Mouse (Mus musculus) neural tube, embryonic 12.5 days (tissue): ENCODE results near the gene Phf21a. TPM values are rescaled to one million over a fixed set of nuclear protein-coding genes. Genes with fewer than 3 reads are reported as not detected.

ENCODE experiments used
- ATAC-seq: fragments of 200-750 bp; cut with Nextera tagmentation; 2 replicates; pipeline ENCODE4 v1.8.0; 2017; ENCODE audit warnings: low read depth, mild to moderate bottlenecking, moderate TSS enrichment, moderate library complexity; ENCODE audit not compliant: low FRiP score
- H3K27ac ChIP-seq: fragments of 300-500 bp; sonication (generic); 2 replicates; pipeline ENCODE4 v1.5.1; 2016
- H3K27me3 ChIP-seq: fragments of 300-500 bp; sonication (generic); replicated peaks from 2 replicates; pipeline ENCODE4 v1.6.1; 2016; ENCODE audit warnings: mild to moderate bottlenecking
- H3K36me3 ChIP-seq: fragments of 300-500 bp; sonication (generic); 2 replicates; pipeline ENCODE4 v1.6.1; 2016; ENCODE audit warnings: mild to moderate bottlenecking
- H3K4me1 ChIP-seq: fragments of 300-500 bp; sonication (generic); 2 replicates; pipeline ENCODE4 v1.6.1; 2016
- H3K4me2 ChIP-seq: fragments of 300-500 bp; sonication (generic); replicated peaks from 2 replicates; pipeline ENCODE4 v1.6.1; 2016; ENCODE audit warnings: mild to moderate bottlenecking
- H3K4me3 ChIP-seq: fragments of 300-500 bp; sonication (generic); 2 replicates; pipeline ENCODE4 v1.5.1; 2016
- H3K9ac ChIP-seq: fragments of 300-500 bp; sonication (generic); 2 replicates; pipeline ENCODE4 v1.6.1; 2016; ENCODE audit warnings: mild to moderate bottlenecking
- H3K9me3 ChIP-seq: fragments of 300-500 bp; sonication (generic); 2 replicates; pipeline ENCODE4 v1.6.1; 2016; ENCODE audit warnings: mild to moderate bottlenecking
- WGBS: fragments of 180-500 bp; shearing (Covaris S2); methylation state at CpG from one replicate; pipeline ENCODE4 v1.1.7; 2016; 5-methylcytosine and 5-hydroxymethylcytosine counted together
- polyA plus RNA-seq: library from polyadenylated mRNA; unstranded; fragments of >200 nt; fragmentation: Nextera tagmentation; extraction: Ambion mirVana; gene quantifications from 2 replicates; pipeline ENCODE4 v1.2.1, GENCODE M21; 2016

The Phf21a gene
- polyA plus RNA-seq, 1 experiment from 2014 or later = 38.4 TPM

GRCm38 (mm10) chr2:92256141-92256540 lies 163.2 kb downstream of the Phf21a start:
- no peak for ATAC-seq

DNA sequence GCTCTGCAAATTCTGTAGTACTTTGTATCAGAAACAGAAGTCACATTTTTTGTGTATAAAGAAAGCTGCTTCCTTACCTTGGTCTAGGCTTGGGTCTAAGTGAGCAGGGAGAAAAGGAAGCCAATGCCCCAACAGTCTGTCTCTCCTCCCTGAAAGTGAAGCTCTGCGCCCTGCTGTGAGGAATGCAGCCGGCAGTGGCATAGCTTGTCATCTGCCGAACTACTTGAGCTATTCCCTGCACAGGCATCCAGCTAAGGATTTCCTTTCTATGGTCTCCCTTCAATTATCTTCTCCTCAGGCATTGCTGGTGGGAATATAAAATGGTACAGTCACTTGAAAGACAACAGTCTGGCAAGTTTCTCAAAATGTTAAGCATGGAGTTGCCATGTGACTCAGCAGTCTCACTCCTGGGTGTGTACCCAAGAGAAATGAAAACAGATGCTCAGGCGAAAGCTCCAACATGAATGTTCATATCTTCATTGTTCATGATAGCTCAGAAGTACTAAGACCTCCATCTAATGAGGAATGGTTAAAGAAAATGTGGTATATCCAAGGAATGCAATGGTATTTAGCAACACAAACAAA lies 164.5 kb downstream of the Phf21a start:
- Histone ChIP-seq H3K4me1 (no peaks in the 10 kb centered on the region), H3K27ac (no peak overlapping the region), H3K36me3 (peaks cover 12% of the 10 kb centered on the region), H3K4me2 (no peak overlapping the region), H3K4me3 (no peak overlapping the region), H3K9ac (no peak overlapping the region), H3K27me3 (no peaks in the 10 kb centered on the region), H3K9me3 (no peaks in the 10 kb centered on the region)
- WGBS = 57% methylated on average over 4 of the region's 4 CpGs
- no peak for ATAC-seq

More at GRCm38 (mm10) chr2:92256141-92256540, 163.2 kb downstream of the Phf21a start:
- Histone ChIP-seq H3K4me2 (no peak overlapping the region), H3K27me3 (no peaks in the 10 kb centered on the region), H3K4me1 (no peaks in the 10 kb centered on the region), H3K36me3 (peaks cover 12% of the 10 kb centered on the region), H3K27ac (no peak overlapping the region), H3K4me3 (no peak overlapping the region), H3K9ac (no peak overlapping the region), H3K9me3 (no peaks in the 10 kb centered on the region)
- 75% methylated on average over 7 of the region's 7 CpGs for WGBS

- Histone ChIP-seq H3K27me3 (no peaks in the 10 kb centered on the region), H3K4me3 (no peak overlapping the region), H3K9me3 (no peaks in the 10 kb centered on the region), H3K36me3 (peaks cover 12% of the 10 kb centered on the region), H3K27ac (no peak overlapping the region), H3K4me2 (no peak overlapping the region), H3K9ac (no peak overlapping the region), H3K4me1 (no peaks in the 10 kb centered on the region)
- ATAC-seq = no peak
- 96% methylated on average over 2 of the region's 2 CpGs for WGBS
Observed at GRCm38 (mm10) chr2:92259924-92260323, 167.0 kb downstream of the Phf21a start.

DNA sequence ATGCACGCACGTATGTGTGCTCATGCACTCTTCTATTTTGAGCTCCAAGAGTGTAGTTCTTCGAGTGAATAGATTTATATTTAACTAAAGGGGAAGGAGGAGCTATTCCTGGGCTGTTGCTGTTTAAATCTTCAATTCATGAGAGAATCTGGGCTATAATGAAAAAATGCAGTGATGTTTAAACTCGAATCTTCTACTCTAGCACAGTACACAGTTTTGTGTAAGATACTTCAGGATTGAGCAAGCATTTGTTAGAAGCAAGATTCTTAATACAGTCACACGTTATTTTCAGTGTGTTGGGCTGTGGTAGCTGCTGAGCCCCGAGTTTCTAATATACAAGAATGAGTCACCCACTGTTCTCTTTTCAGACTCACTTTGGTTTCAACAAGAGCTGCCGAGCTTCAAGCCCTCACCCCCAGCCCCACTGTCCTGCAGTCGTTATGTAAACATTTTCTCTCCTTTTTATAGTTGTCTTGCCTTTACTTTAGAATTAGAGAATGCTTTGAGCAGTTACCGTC lies 173.2 kb downstream of the Phf21a start:
- Histone ChIP-seq H3K27ac (no peak overlapping the region), H3K36me3 (peaks cover 6% of the 10 kb centered on the region; the same call in 1 of the 2 replicates), H3K9me3 (no peaks in the 10 kb centered on the region), H3K9ac (no peak overlapping the region), H3K4me2 (no peak overlapping the region), H3K4me1 (no peaks in the 10 kb centered on the region), H3K27me3 (no peaks in the 10 kb centered on the region), H3K4me3 (no peak overlapping the region)
- WGBS = 83% methylated on average over 9 of the region's 9 CpGs
- no peak for ATAC-seq

DNA sequence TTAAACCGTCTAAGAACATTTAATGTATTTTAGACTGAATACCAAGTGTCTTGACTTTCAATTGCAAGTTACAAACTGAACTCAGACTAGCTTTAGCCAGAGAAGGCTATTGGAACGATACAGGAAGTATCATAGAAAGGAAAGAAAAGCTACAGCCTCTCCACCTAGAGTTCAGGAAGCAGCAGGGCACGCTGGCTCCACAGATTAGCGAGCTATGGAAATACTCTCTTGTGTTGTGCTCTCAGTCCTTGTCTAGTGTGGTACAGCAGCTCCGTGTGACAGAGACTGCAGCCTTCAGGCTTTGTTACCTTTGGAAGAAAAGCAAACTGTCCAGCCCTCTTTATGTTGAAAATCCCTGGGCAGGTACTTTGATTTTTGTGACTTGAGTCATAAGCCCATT lies 176.3 kb downstream of the Phf21a start:
- no peaks in the 10 kb centered on the region for H3K27me3 ChIP-seq
- ATAC-seq = no peak
- H3K36me3 ChIP-seq = peaks cover 6% of the 10 kb centered on the region; the same call in 1 of the 2 replicates
- no peak overlapping the region for H3K9ac ChIP-seq
- H3K27ac ChIP-seq = no peak overlapping the region
- WGBS = 90% methylated on average over 5 of the region's 5 CpGs
- no peak overlapping the region for H3K4me3 ChIP-seq
- no peaks in the 10 kb centered on the region for H3K9me3 ChIP-seq
- H3K4me1 ChIP-seq = no peaks in the 10 kb centered on the region
- no peak overlapping the region for H3K4me2 ChIP-seq

DNA sequence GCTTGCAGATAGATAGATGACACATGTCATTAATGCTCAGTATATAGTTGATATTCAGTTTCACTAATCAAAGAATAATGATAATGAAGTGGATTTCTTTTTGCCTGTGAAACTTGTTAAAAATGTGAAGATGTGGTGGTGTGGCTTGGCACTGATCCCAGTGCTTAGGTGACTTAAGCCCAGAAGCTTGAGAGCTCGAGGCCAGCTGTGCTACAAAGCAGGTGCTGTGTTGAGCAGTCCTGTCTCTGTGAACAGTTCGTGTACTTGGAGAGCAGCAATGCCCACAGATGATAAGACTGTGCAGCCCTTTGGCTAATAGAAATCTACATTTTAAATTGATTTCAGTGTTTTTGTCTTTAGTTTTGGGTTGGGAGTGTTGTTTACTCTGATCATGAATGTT lies 179.6 kb downstream of the Phf21a start:
- ATAC-seq = no peak
- 73% methylated on average over 2 of the region's 2 CpGs for WGBS
- no peaks in the 10 kb centered on the region for H3K9me3 ChIP-seq

DNA sequence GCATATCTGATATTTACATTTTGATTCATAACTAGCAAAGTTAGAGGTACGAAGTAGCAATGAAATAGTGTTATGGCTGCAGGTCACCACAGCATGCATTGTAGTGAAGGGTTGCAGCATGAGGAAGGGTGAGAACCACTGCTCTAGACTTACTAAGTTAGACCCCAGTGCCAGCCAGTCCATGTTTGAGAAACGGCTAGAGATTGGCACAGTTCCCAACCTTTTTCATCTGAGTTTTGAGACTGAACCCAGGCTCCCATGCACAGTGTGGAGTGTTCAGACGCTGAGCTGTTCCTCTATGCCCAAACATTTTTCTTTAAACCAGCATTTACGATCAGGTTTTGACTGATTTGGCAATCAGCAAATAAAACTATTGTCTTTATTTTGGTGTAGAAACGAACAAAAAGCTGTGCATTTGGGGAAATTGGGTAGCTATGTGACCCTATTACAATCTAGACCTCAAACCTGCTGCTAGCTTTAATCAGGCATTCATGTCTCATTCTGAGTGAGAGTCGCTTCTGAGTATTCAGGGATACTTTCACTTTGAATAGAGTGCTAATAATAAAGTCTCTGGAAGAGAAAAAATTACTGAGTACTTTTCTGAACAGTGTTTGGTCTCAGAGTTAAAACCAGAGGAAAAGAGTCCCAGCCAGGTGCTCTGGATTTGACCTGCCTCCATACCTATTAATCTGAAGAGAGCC lies 180.3 kb downstream of the Phf21a start:
- Histone ChIP-seq H3K36me3 (peaks cover 6% of the 10 kb centered on the region; the same call in 1 of the 2 replicates), H3K9ac (no peak overlapping the region), H3K27me3 (no peaks in the 10 kb centered on the region), H3K4me1 (no peaks in the 10 kb centered on the region), H3K27ac (no peak overlapping the region), H3K4me2 (no peak overlapping the region), H3K4me3 (no peak overlapping the region), H3K9me3 (no peaks in the 10 kb centered on the region)
- no peak for ATAC-seq
- WGBS = 86% methylated on average over 6 of the region's 6 CpGs

More for the DNA sequence above, 179.6 kb downstream of the Phf21a start:
- Histone ChIP-seq H3K4me3 (no peak overlapping the region), H3K27me3 (no peaks in the 10 kb centered on the region), H3K9ac (no peak overlapping the region), H3K36me3 (peaks cover 6% of the 10 kb centered on the region; the same call in 1 of the 2 replicates), H3K4me2 (no peak overlapping the region), H3K27ac (no peak overlapping the region), H3K4me1 (no peaks in the 10 kb centered on the region)

DNA sequence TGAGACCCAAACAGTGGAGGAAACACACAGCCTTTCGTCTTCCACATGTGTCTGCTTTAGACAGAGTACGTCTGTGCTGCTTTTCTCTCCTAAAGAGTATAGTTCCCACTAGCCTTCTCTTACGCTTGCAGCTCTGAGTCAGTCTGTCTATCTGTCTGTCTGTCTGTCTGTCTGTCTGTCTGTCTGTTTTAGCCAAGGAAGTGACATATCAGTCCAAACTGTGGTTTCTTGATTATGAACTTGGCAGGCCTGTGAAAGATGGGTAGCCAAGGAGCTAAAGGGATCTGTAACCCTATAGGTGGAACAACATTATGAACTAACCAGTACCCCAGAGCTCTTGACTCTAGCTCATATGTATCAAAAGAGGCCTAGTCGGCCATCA lies 180.9 kb downstream of the Phf21a start:
- ATAC-seq = no peak
- Histone ChIP-seq H3K4me3 (no peak overlapping the region), H3K27me3 (no peaks in the 10 kb centered on the region), H3K9ac (no peak overlapping the region), H3K9me3 (no peaks in the 10 kb centered on the region), H3K4me1 (peaks cover under 1% of the 10 kb centered on the region; the same call in 1 of the 2 replicates), H3K36me3 (peaks cover 6% of the 10 kb centered on the region; the same call in 1 of the 2 replicates), H3K27ac (no peak overlapping the region), H3K4me2 (no peak overlapping the region)
- 93% methylated on average over 4 of the region's 4 CpGs for WGBS

DNA sequence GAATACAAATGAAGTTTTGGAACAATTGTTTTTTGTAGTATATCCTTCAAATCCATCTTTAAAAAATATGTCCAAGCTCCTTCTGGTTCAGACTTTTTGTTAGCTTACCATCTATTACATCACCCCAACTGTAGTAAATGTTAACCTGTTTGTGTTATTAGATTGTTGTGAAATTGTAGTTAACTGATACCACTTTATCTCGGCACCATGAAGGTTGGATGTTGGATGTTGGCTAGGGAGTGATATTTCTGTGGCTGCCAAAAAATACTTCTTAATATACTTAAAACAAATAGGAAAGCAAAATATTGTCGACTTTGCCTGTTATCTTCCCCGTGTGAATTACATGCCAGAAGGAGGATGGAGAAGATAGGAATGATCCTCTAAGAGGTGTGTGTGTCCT lies 184.9 kb downstream of the Phf21a start:
- Histone ChIP-seq H3K4me1 (peaks cover 4% of the 10 kb centered on the region; the same call in 1 of the 2 replicates), H3K9me3 (no peaks in the 10 kb centered on the region), H3K4me2 (no peak overlapping the region), H3K27me3 (no peaks in the 10 kb centered on the region), H3K4me3 (no peak overlapping the region), H3K9ac (no peak overlapping the region), H3K27ac (no peak overlapping the region), H3K36me3 (no peaks in the 10 kb centered on the region)
- 89% methylated on average over 3 of the region's 3 CpGs for WGBS
- no peak for ATAC-seq

- peaks cover 4% of the 10 kb centered on the region; the same call in 1 of the 2 replicates for H3K4me1 ChIP-seq
- H3K4me3 ChIP-seq = no peak overlapping the region
- no peaks in the 10 kb centered on the region for H3K9me3 ChIP-seq
- no peak overlapping the region for H3K4me2 ChIP-seq
- WGBS = 86% methylated on average over 7 of the region's 7 CpGs
- no peak overlapping the region for H3K27ac ChIP-seq
- H3K9ac ChIP-seq = no peak overlapping the region
- H3K27me3 ChIP-seq = no peaks in the 10 kb centered on the region
- no peak for ATAC-seq
- no peaks in the 10 kb centered on the region for H3K36me3 ChIP-seq
Observed at GRCm38 (mm10) chr2:92278663-92279062, 185.7 kb downstream of the Phf21a start.

DNA sequence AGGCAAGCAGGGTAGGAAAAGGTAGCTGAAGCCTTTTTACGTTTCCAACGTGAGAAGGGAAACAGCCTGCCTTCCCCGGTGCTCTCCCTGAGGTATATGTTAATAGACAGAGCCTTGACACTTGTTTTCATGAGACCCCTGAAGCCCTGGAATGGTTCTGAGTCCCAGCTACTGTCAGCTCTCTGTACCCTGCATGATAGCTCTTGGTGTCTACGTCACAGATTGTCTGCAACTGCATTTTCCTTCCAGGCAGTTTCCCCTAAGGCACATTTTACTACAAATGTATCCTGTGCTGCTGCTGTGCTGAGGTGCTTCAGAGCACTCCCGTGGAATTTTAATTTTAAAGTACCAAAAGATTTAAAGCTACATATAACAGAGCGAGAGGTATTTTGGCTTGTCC lies 186.5 kb downstream of the Phf21a start:
- Histone ChIP-seq H3K4me2 (no peak overlapping the region), H3K4me1 (peaks cover 4% of the 10 kb centered on the region; the same call in 1 of the 2 replicates), H3K36me3 (no peaks in the 10 kb centered on the region), H3K27me3 (no peaks in the 10 kb centered on the region), H3K27ac (no peak overlapping the region), H3K4me3 (no peak overlapping the region), H3K9me3 (no peaks in the 10 kb centered on the region), H3K9ac (no peak overlapping the region)
- 78% methylated on average over 6 of the region's 6 CpGs for WGBS
- ATAC-seq = no peak

DNA sequence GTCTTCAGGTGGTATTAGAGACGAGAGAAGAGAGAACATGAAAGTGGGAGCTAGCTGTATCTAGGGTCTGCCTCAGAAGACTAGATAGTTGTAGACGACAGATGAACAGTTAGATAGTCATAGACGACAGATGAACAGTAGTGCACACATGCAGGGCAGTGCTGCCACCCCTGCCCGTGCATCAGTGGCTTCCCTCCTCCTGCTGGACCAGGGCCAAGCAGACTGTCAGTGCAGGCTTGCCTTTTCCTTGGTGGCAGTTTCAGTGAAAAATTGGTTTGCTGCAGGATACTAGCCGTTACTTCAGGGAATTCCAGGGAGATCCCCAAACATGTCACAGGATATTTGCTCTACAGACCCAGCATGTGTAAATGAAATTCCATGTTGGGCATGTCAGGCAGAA lies 192.7 kb downstream of the Phf21a start:
- H3K36me3 ChIP-seq = no peaks in the 10 kb centered on the region
- WGBS = 72% methylated on average over 5 of the region's 5 CpGs

More for the DNA sequence above, 192.7 kb downstream of the Phf21a start:
- no peak overlapping the region for H3K4me3 ChIP-seq
- no peak overlapping the region for H3K9ac ChIP-seq
- H3K9me3 ChIP-seq = no peaks in the 10 kb centered on the region
- no peak overlapping the region for H3K4me2 ChIP-seq
- H3K27me3 ChIP-seq = no peaks in the 10 kb centered on the region
- H3K4me1 ChIP-seq = no peaks in the 10 kb centered on the region
- H3K27ac ChIP-seq = no peak overlapping the region
- ATAC-seq = no peak
